Mouse (Mus musculus): ENCODE results near the gene Znrf4. TPM values are rescaled to one million over a fixed set of nuclear protein-coding genes. Genes with fewer than 3 reads are reported as not detected.

The Znrf4 gene
- total RNA-seq (2023; ENCODE audit: inconsistent age): not detected in 4 replicates

GRCm38 (mm10) chr17:56512310-56512709 is at the start of gene Znrf4:
Znrf4 (minus strand) TSS chr17:56512431.

GRCm38 (mm10) chr17:56554122-56554551 is 41.9 kb upstream of the Znrf4 start, which contains the start of gene Gm20219:
Gm20219 (minus strand) TSS chr17:56554387.

GRCm38 (mm10) chr17:56476402-56476752 is 35.9 kb downstream of the Znrf4 start, which contains the start of gene Ptprs:
Ptprs (minus strand) TSS chr17:56476483.

Other genes starting within 250 kb of the Znrf4 start
- gene Ticam1, start 235.6 kb downstream of the Znrf4 start, total RNA-seq (2023; ENCODE audit: inconsistent age): 22.7 to 27.2 TPM (median 25.2 TPM) in 4 replicates
- gene Plin3, start 219.6 kb downstream of the Znrf4 start, total RNA-seq (2023; ENCODE audit: inconsistent age): 11.6 to 16.2 TPM (median 15.4 TPM) in 4 replicates
- gene Arrdc5, start 212.1 kb downstream of the Znrf4 start, total RNA-seq (2023; ENCODE audit: inconsistent age): not detected in 4 replicates
- gene Uhrf1, start 209.1 kb downstream of the Znrf4 start, total RNA-seq (2023; ENCODE audit: inconsistent age): 13.7 to 22.6 TPM (median 17.5 TPM) in 4 replicates
- gene Kdm4b, start 186.4 kb downstream of the Znrf4 start, total RNA-seq (2023; ENCODE audit: inconsistent age): 66.1 to 73.1 TPM (median 68.8 TPM) in 4 replicates
- gene Ptprs, start 35.9 kb downstream of the Znrf4 start, total RNA-seq (2023; ENCODE audit: inconsistent age): 15.5 to 29.4 TPM (median 18.4 TPM) in 4 replicates
- gene Gm20219, start 42.0 kb upstream of the Znrf4 start, total RNA-seq (2023; ENCODE audit: inconsistent age): 9.3 to 13.0 TPM (median 12.5 TPM) in 4 replicates
- gene Safb2, start 72.2 kb upstream of the Znrf4 start, total RNA-seq (2023; ENCODE audit: inconsistent age): 536 to 604 TPM (median 575 TPM) in 4 replicates
- 297 to 331 TPM (median 301 TPM) in 4 replicates for gene Safb, start 72.4 kb upstream of the Znrf4 start, total RNA-seq (2023; ENCODE audit: inconsistent age)
- 84.7 to 87.7 TPM (median 86.4 TPM) in 4 replicates for gene 2410015M20Rik, start 97.3 kb upstream of the Znrf4 start, total RNA-seq (2023; ENCODE audit: inconsistent age)
- 1,456 to 1,526 TPM (median 1,498 TPM) in 4 replicates for gene Rpl36, start 101.0 kb upstream of the Znrf4 start, total RNA-seq (2023; ENCODE audit: inconsistent age)
- gene Lonp1, start 114.5 kb upstream of the Znrf4 start, total RNA-seq (2023; ENCODE audit: inconsistent age): 58.0 to 61.7 TPM (median 59.7 TPM) in 4 replicates
- gene Catsperd, start 115.7 kb upstream of the Znrf4 start, total RNA-seq (2023; ENCODE audit: inconsistent age): not detected in 4 replicates
- gene Ranbp3, start 160.9 kb upstream of the Znrf4 start, total RNA-seq (2023; ENCODE audit: inconsistent age): 94.6 to 110 TPM (median 99.9 TPM) in 4 replicates
- 56.7 to 70.9 TPM (median 65.4 TPM) in 4 replicates for gene Ndufa11, start 205.3 kb upstream of the Znrf4 start, total RNA-seq (2023; ENCODE audit: inconsistent age)
- 10.8 to 21.5 TPM (median 16.6 TPM) in 4 replicates for gene Vmac, start 205.6 kb upstream of the Znrf4 start, total RNA-seq (2023; ENCODE audit: inconsistent age)
- not detected in 4 replicates for gene Nrtn, start 245.1 kb upstream of the Znrf4 start, total RNA-seq (2023; ENCODE audit: inconsistent age)